Mouse (Mus musculus) thymus, adult 2 months (tissue): Measurements from ENCODE around the gene Nmur1.

Experiments
- CTCF ChIP-seq: fragments of 200-500 bp; IDR thresholded peaks from 2 replicates; pipeline ENCODE4 v1.5.1; 2012; ENCODE audit warnings: mild to moderate bottlenecking, control low read depth, low read length, moderate library complexity, borderline replicate concordance; ENCODE audit not compliant: control insufficient read depth, poor library complexity, insufficient read depth; ENCODE audit errors: extremely low read depth
- POLR2A ChIP-seq: fragments of 200-500 bp; IDR thresholded peaks from 2 replicates; pipeline ENCODE4 v1.6.1; 2012; ENCODE audit warnings: mild to moderate bottlenecking, low read length, control low read depth, moderate library complexity; ENCODE audit not compliant: control insufficient read depth, poor library complexity, insufficient read depth; ENCODE audit errors: extremely low read depth

GRCm38 (mm10) chr1:86443386-86444172 is 17.6 kb upstream of the Nmur1 start:
- TF ChIP-seq CTCF: no peak
- no peak for TF ChIP-seq POLR2A
